Mouse (Mus musculus): Measurements from ENCODE around the gene Bach2. TPM values are rescaled to one million over a fixed set of nuclear protein-coding genes. Genes with fewer than 3 reads are reported as not detected.

Gene Bach2
- total RNA-seq, 1 experiment from 2014 or later, result 4.7 TPM

GRCm38 (mm10) chr4:32526228-32526836 is 287.7 kb downstream of the Bach2 start:
- no peak for ATAC-seq (replicated peaks in 1 of 2; ENCODE audit: insufficient read depth in 1 of 2, low FRiP score in 2 of 2, low TSS enrichment in 1 of 2, low read depth in 1 of 2, poor library complexity in 2 of 2, severe bottlenecking in 2 of 2)

- no peak for ATAC-seq (replicated peaks in 1 of 2; ENCODE audit: insufficient read depth in 1 of 2, low FRiP score in 2 of 2, low TSS enrichment in 1 of 2, low read depth in 1 of 2, poor library complexity in 2 of 2, severe bottlenecking in 2 of 2)
These were observed 290.9 kb downstream of the Bach2 start for GRCm38 (mm10) chr4:32529443-32529995.

GRCm38 (mm10) chr4:32530421-32530920 is 291.9 kb downstream of the Bach2 start:
- ATAC-seq (replicated peaks in 1 of 2; ENCODE audit: insufficient read depth in 1 of 2, low FRiP score in 2 of 2, low TSS enrichment in 1 of 2, low read depth in 1 of 2, poor library complexity in 2 of 2, severe bottlenecking in 2 of 2), result no peak

- peak; percentile 29 to 48; a peak in 2 of 4 replicates for ATAC-seq (replicated peaks in 1 of 2; ENCODE audit: insufficient read depth in 1 of 2, low FRiP score in 2 of 2, low TSS enrichment in 1 of 2, low read depth in 1 of 2, poor library complexity in 2 of 2, severe bottlenecking in 2 of 2)
These were observed 292.6 kb downstream of the Bach2 start for GRCm38 (mm10) chr4:32530921-32531846.

- ATAC-seq (replicated peaks in 1 of 2; ENCODE audit: insufficient read depth in 1 of 2, low FRiP score in 2 of 2, low TSS enrichment in 1 of 2, low read depth in 1 of 2, poor library complexity in 2 of 2, severe bottlenecking in 2 of 2), result no peak
These were observed 293.5 kb downstream of the Bach2 start for GRCm38 (mm10) chr4:32532079-32532478.

- no peak for ATAC-seq (replicated peaks in 1 of 2; ENCODE audit: insufficient read depth in 1 of 2, low FRiP score in 2 of 2, low TSS enrichment in 1 of 2, low read depth in 1 of 2, poor library complexity in 2 of 2, severe bottlenecking in 2 of 2)
These were observed 295.1 kb downstream of the Bach2 start for GRCm38 (mm10) chr4:32533735-32534134.

- ATAC-seq (replicated peaks in 1 of 2; ENCODE audit: insufficient read depth in 1 of 2, low FRiP score in 2 of 2, low TSS enrichment in 1 of 2, low read depth in 1 of 2, poor library complexity in 2 of 2, severe bottlenecking in 2 of 2), result no peak
These were observed 297.0 kb downstream of the Bach2 start for GRCm38 (mm10) chr4:32535626-32536025.

GRCm38 (mm10) chr4:32536870-32537508 is 298.4 kb downstream of the Bach2 start:
- peak; percentile 58 to 80 for ATAC-seq (replicated peaks in 1 of 2; ENCODE audit: insufficient read depth in 1 of 2, low FRiP score in 2 of 2, low TSS enrichment in 1 of 2, low read depth in 1 of 2, poor library complexity in 2 of 2, severe bottlenecking in 2 of 2)

GRCm38 (mm10) chr4:32538088-32538487 is 299.5 kb downstream of the Bach2 start:
- ATAC-seq (replicated peaks in 1 of 2; ENCODE audit: insufficient read depth in 1 of 2, low FRiP score in 2 of 2, low TSS enrichment in 1 of 2, low read depth in 1 of 2, poor library complexity in 2 of 2, severe bottlenecking in 2 of 2), result peak; percentile 45 to 69; a peak in 2 of 4 replicates

GRCm38 (mm10) chr4:32538488-32538887 is 299.9 kb downstream of the Bach2 start:
- no peak for ATAC-seq (replicated peaks in 1 of 2; ENCODE audit: insufficient read depth in 1 of 2, low FRiP score in 2 of 2, low TSS enrichment in 1 of 2, low read depth in 1 of 2, poor library complexity in 2 of 2, severe bottlenecking in 2 of 2)

GRCm38 (mm10) chr4:32538987-32539386 is 300.4 kb downstream of the Bach2 start:
- no peak for ATAC-seq (replicated peaks in 1 of 2; ENCODE audit: insufficient read depth in 1 of 2, low FRiP score in 2 of 2, low TSS enrichment in 1 of 2, low read depth in 1 of 2, poor library complexity in 2 of 2, severe bottlenecking in 2 of 2)

GRCm38 (mm10) chr4:32544821-32545545 is 306.4 kb downstream of the Bach2 start:
- ATAC-seq (replicated peaks in 1 of 2; ENCODE audit: insufficient read depth in 1 of 2, low FRiP score in 2 of 2, low TSS enrichment in 1 of 2, low read depth in 1 of 2, poor library complexity in 2 of 2, severe bottlenecking in 2 of 2), result no peak

GRCm38 (mm10) chr4:32545548-32545947 is 306.9 kb downstream of the Bach2 start:
- peak; percentile 56 to 71; a peak in 3 of 4 replicates for ATAC-seq (replicated peaks in 1 of 2; ENCODE audit: insufficient read depth in 1 of 2, low FRiP score in 2 of 2, low TSS enrichment in 1 of 2, low read depth in 1 of 2, poor library complexity in 2 of 2, severe bottlenecking in 2 of 2)

- no peak for ATAC-seq (replicated peaks in 1 of 2; ENCODE audit: insufficient read depth in 1 of 2, low FRiP score in 2 of 2, low TSS enrichment in 1 of 2, low read depth in 1 of 2, poor library complexity in 2 of 2, severe bottlenecking in 2 of 2)
These were observed 310.5 kb downstream of the Bach2 start for GRCm38 (mm10) chr4:32549150-32549549.

GRCm38 (mm10) chr4:32551337-32551736 is 312.7 kb downstream of the Bach2 start:
- no peak for ATAC-seq (replicated peaks in 1 of 2; ENCODE audit: insufficient read depth in 1 of 2, low FRiP score in 2 of 2, low TSS enrichment in 1 of 2, low read depth in 1 of 2, poor library complexity in 2 of 2, severe bottlenecking in 2 of 2)

GRCm38 (mm10) chr4:32555506-32555905 is 316.9 kb downstream of the Bach2 start:
- ATAC-seq (replicated peaks in 1 of 2; ENCODE audit: insufficient read depth in 1 of 2, low FRiP score in 2 of 2, low TSS enrichment in 1 of 2, low read depth in 1 of 2, poor library complexity in 2 of 2, severe bottlenecking in 2 of 2), result no peak

GRCm38 (mm10) chr4:32560246-32560645 is 321.6 kb downstream of the Bach2 start:
- ATAC-seq (replicated peaks in 1 of 2; ENCODE audit: insufficient read depth in 1 of 2, low FRiP score in 2 of 2, low TSS enrichment in 1 of 2, low read depth in 1 of 2, poor library complexity in 2 of 2, severe bottlenecking in 2 of 2), result no peak
